Mouse (Mus musculus): Measurements from ENCODE around the gene Akap9. TPM values are rescaled to one million over a fixed set of nuclear protein-coding genes. Genes with fewer than 3 reads are reported as not detected.

Akap9 gene
- 64.8 and 78.4 TPM in 2 replicates for polyA plus RNA-seq (2012; rRNA removed)

GRCm38 (mm10) chr5:3927801-3928689 lies at the start of gene Akap9:
Gene Akap9, plus strand, starts transcription at chr5:3928054.

DNA sequence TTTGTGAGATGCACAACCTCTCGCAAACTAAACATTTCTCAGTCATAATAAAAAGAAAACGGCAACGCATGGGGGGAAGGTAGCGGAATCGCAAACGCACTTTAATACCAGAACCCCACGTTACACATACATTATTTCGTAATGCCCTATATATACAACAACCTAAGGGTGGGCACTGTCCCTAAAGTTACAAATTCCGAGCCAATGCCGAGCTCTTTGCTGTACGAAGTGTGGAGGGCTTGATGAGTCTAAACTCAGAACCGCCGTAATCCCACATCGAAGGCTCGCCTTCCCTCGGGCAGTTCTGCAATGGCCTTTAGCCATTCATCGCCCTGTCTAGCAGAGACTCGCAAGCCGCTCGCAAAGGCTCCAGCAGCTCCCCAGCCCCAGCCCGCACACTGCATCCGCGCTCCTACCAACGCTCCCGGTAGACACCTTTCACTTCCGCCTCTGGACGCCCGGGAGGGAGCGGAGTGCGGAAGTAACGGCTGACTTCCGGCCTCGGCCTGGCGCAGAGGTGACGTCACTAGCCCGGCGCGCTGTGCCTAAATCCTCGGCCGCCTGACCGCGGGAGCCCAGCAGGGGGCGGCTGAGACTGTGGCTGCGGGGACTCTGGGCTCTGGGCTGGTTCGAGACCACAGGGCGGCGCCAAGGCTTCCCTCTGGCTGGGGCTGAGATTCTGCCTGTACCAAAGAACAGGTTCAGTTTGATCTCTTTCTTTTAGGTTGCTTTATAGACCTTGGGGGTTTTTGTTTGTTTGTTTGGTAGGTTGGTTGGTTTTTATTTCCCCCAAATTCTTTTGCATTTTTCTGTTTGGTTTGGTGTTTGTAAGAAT lies 34.2 kb upstream of the Akap9 start, which contains the start of gene Mterf1a:
Gene Mterf1a (minus strand): TSS at position 475 of the 835 bp plus-strand sequence.

DNA sequence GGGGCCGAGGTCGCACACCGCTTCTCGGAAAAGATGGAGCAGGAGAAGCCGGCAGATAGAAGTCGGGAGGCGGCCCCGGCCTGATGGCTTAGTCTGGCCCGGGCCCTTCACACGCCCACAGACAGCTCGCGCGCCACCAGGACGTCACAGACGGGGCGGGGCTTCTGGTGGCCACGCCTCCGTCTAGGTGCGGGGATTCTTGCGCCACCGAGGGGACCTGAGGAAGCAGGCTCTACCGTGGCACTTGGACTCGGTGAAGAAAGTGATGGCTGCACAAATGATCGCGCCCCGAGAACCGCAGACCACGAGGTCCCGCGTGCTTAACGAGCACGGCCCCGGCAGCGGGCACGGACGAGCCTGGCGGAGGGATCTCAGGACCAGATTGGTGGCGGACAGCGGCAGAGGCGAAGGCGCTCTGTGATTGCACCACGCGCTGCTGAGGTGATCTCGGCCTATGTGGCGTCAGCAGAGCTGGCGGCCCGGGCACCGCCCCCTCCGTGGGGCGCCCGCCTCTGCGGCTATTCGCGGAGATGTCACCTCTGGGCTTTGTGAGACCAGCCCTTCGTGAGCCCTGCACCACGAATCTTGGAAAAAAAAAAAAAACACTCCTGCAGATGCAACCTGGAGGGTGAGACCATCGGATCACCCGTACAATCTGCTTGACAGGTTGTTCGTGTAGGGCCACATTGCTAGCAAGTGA lies 176.6 kb downstream of the Akap9 start, which contains the start of gene Cyp51:
Gene Cyp51 (minus strand): TSS at position 406 of the 700 bp plus-strand sequence.

Other genes starting within 250 kb of the Akap9 start
- gene Ankib1, start 125.1 kb upstream of the Akap9 start, polyA plus RNA-seq (2012; rRNA removed) = 19.5 and 20.5 TPM in 2 replicates
- gene Krit1, start 124.9 kb upstream of the Akap9 start, polyA plus RNA-seq (2012; rRNA removed) = 47.3 and 56.5 TPM in 2 replicates
- 0.09 and 0.11 TPM in 2 replicates for gene Lrrd1, start 82.9 kb upstream of the Akap9 start, polyA plus RNA-seq (2012; rRNA removed)
- 6.2 and 6.3 TPM in 2 replicates for gene Mterf1a, start 34.1 kb upstream of the Akap9 start, polyA plus RNA-seq (2012; rRNA removed)
- gene Cyp51, start 176.7 kb downstream of the Akap9 start, polyA plus RNA-seq (2012; rRNA removed) = 84.4 and 100 TPM in 2 replicates